Mouse (Mus musculus) v-Abl transformed pro-B cells (cell line): ENCODE measurements around the gene Selp.

ENCODE experiments used
- in situ Hi-C, 2 experiments: fragments of 400-800 bp; cut with MboI; formaldehyde crosslinking; loops; one replicate each; pipeline ENCODE4 v1.15.1; 2025; ENCODE audit not compliant: unreplicated experiment in 2 of 2

Gene Selp

DNA sequence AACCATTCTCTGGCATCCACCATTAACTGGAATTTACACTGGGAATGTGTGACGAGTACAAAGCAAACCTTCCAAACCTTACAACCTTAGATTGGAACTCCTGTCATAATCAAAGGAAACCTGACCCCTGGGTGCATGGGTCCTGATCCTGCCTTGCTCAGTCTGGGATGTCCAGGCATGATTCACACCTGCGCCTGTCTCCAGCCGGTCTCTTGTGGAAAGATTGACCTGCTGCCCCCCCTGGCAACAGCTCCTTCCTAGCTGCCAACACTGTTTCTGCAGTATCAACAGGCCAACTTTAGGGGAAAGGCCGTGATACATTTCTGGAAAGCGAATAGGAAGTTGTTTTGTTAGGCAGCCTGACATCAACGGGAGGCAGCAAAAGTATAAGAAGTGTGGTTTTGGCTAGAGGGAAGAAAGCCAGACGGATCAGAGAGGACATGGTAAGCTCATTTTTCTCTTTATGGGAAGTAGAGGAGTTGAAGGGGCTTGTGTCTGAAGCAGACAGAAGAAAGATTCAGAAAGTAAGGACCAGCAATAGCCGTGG lies at the start of gene Selp:
TSS of gene Selp (plus strand) at position 318 of the 547 bp plus-strand sequence.
- in situ Hi-C loops = no loop called here

GRCm38 (mm10) chr1:164069261-164069660 lies 45.8 kb upstream of the Selp start:
- in situ Hi-C loops = loop anchor here (5.0 kb wide), 1 partner anchor 68 kb away; no protein-coding TSS in a partner anchor

- in situ Hi-C loops = no loop called here
Measured at GRCm38 (mm10) chr1:164070461-164070860, 44.6 kb upstream of the Selp start.

GRCm38 (mm10) chr1:164071111-164071510 lies 44.0 kb upstream of the Selp start:
- in situ Hi-C loops = no loop called here

DNA sequence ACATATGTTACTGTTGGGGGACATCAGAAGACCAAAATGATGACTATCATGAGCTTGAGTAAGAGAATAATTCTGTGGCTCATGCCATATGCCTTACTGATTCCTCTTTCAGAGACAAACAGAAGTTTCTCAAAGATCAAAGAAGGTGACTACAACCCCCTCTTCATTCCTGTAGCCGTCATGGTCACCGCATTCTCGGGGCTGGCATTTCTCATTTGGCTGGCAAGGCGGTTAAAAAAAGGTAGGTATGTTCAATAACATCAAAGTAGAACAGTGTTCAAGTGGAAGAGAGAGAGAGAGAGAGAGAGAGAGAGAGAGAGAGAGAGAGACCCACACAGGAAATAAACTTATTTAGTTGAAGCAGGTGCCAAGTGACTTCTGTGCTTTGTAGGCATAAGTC lies 43.1 kb upstream of the Selp start:
- in situ Hi-C loops = no loop called here

DNA sequence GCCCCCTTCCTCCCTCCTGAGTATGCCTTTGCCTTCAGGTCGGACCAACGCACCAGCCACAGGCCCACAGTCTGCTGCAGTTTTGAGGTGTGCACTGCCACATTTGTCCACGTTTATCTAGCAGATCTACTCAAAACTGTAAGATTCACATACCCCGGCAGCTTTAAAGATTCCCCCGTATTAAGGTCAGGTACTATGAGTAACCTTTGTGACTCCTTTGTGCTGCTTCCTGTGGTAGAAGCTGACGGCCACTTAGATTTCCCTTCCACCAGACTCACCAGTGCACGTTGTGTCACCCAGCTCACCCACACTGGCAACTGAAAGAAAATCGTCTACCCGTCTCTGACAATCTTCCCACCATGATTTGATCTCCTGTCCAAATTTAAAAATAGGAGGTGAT lies 42.0 kb upstream of the Selp start:
- in situ Hi-C loops = no loop called here

DNA sequence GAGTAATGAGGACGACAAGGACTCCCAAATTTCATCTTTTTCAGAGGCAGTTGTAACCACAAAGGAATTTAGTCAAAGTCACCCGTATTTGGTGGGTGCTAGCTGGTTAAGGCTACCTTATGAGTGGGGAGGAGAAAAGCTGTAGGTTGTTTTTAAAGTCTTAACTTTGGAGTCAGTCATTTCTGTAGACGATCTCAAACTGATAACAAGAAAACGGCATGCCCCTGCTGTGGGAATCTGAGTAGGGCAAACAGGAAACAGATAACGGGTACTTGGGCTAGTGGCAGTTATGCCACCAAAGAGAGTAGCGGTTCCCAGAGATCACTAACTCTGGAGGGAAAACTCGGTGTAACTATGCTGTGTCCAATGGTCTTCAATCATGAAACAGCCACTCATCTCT lies 41.3 kb upstream of the Selp start:
- in situ Hi-C loops = no loop called here

- in situ Hi-C loops = no loop called here
Measured at GRCm38 (mm10) chr1:164074606-164075140, 40.4 kb upstream of the Selp start.

DNA sequence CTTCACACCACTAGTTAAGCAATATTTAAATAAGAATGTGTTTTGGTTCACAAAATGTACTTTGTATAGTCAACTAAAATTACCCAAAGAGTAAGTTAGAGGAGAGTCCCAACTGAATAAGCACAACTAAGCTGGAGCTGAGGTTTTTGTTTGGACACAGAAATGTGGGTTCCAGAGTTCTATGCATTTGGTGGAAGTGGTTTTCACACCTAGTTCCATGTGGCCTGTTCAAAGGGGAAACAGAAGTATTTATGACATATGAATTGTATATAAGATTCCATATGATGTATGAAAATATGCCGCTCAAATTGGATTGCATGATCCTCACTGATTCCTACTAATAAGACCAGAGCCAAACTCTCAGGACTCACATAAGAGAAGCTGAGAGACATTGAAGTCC lies 39.6 kb upstream of the Selp start:
- in situ Hi-C loops = no loop called here

DNA sequence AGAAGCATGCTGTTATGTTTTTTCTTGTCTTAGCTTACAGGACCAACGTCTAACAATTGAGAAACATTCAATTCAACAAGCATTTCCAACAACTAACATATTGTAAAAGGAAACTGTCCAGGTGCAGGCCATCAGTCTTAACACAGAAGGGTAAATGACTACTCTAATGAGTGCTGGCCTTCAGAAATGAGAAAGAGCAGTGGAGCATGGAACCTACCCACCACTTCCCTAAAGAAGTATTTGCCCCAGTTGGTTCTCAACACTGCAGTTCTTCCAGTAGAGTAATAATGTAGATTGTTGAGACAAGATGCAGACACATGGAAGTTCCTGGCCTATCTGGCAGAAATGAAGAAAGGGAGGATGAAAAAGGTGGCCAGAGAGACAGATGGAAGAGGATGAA lies 38.6 kb upstream of the Selp start:
- in situ Hi-C loops = no loop called here

- in situ Hi-C loops = no loop called here
Measured at GRCm38 (mm10) chr1:164077031-164077430, 38.0 kb upstream of the Selp start.

- in situ Hi-C loops = no loop called here
Measured at GRCm38 (mm10) chr1:164078323-164078741, 36.7 kb upstream of the Selp start.

- in situ Hi-C loops = no loop called here
Measured at GRCm38 (mm10) chr1:164079091-164079490, 36.0 kb upstream of the Selp start.

DNA sequence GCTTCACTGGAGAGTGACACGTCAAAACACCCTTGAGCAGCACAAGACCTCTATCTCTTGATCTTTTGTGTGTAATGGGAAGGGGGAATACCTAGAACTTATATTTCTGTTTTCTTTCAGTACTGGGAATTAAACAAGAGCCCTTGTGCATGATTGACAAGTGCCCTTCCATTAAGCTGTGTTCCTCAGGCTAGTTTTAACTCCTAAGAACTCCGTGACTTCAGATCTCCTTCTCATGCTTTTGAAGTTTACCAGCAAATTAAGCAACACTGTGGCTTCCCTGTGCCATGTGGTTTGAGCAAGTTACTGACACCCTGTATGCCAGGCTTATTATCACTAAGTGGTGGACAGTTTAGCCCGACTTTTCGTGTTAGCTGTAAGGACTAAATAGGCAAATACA lies 32.0 kb upstream of the Selp start:
- in situ Hi-C loops = no loop called here

- in situ Hi-C loops = no loop called here
Measured at GRCm38 (mm10) chr1:164086797-164087196, 28.3 kb upstream of the Selp start.

GRCm38 (mm10) chr1:164087872-164088271 lies 27.2 kb upstream of the Selp start:
- in situ Hi-C loops = no loop called here

- in situ Hi-C loops = no loop called here
Measured at GRCm38 (mm10) chr1:164096780-164097179, 18.3 kb upstream of the Selp start.

GRCm38 (mm10) chr1:164097911-164098310 lies 17.2 kb upstream of the Selp start:
- in situ Hi-C loops = no loop called here

GRCm38 (mm10) chr1:164098372-164098771 lies 16.7 kb upstream of the Selp start:
- in situ Hi-C loops = no loop called here

DNA sequence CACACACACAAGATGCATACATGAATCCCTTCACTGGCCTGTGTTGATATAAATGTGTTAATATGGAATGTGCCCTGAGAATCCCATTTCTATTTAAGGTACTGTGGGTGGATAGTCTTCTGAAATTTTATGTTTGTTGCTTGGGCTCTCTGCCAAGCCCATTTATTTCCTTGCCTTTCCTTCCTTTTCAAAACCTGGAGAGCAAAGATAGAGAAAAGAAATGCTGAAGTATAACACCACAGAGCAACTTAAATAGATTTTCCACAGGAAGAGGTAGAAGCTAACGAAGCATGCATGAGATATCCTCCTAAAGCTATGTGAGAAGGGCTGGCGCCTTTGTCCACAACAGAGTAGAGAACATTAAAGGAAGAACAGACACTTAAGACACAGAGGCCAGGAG lies 5.3 kb upstream of the Selp start:
- in situ Hi-C loops = no loop called here

GRCm38 (mm10) chr1:164110591-164111329 lies 4.3 kb upstream of the Selp start:
- in situ Hi-C loops = no loop called here

DNA sequence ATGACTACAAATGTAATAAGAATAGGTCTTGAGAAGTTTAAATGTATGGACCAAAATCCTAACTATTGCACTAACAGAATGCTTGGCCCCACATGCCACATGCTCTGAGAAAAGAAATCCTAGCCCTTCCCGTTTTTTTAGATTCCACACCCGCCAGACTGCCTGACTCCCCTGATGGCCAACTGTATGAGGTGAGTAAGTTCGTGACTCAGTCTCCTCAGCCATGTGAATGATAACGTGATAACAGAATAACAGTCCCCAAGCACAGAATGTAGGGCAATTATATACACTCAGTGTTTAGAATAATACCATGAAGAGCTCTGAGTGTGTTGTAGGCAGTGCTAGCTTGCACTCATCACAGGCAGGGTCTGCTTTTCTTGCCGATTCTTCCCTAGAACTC lies 784 bp upstream of the Selp start:
- in situ Hi-C loops = no loop called here
